ENCODE assay signal across 8 mouse cellular contexts in genomic region chr2:75703375-75704181, GRCm38 (mm10). TPM values are rescaled to one million over a fixed set of nuclear protein-coding genes. Genes with fewer than 3 reads are reported as not detected.
DNase-seq lines count a peak whose midpoint lies in the region; ATAC-seq lines count a peak whose summit lies in the region.

No protein-coding gene starts in this region.

- no peaks in the 10 kb centered on the region for H3K9me3 ChIP-seq in forebrain, embryonic 10.5 days
- H3K9me3 ChIP-seq in heart, embryonic 15.5 days (replicated peaks), result no peaks in the 10 kb centered on the region
- H3K9me3 ChIP-seq in liver, embryonic 15.5 days (replicated peaks), result no peaks in the 10 kb centered on the region
- H3K9me3 ChIP-seq in neural tube, embryonic 12.5 days, result no peaks in the 10 kb centered on the region

- under 1% methylated on average over 62 of the region's 62 CpGs for WGBS in forebrain, embryonic 10.5 days
- under 1% methylated on average over 62 of the region's 62 CpGs for WGBS in heart, embryonic 15.5 days
- WGBS in liver, embryonic 15.5 days (ENCODE audit: insufficient replicate concordance), result under 1% methylated on average over 62 of the region's 62 CpGs
- WGBS in neural tube, embryonic 12.5 days, result under 1% methylated on average over 62 of the region's 62 CpGs

- no peaks in the 10 kb centered on the region for H3K36me3 ChIP-seq in forebrain, embryonic 10.5 days (replicated peaks)
- H3K36me3 ChIP-seq in heart, embryonic 15.5 days, result no peaks in the 10 kb centered on the region
- peaks cover 20% of the 10 kb centered on the region for H3K36me3 ChIP-seq in liver, embryonic 15.5 days (replicated peaks)
- no peaks in the 10 kb centered on the region for H3K36me3 ChIP-seq in neural tube, embryonic 12.5 days

- H3K4me3 ChIP-seq in forebrain, embryonic 10.5 days, result peak overlapping the region; percentile 78
- H3K4me3 ChIP-seq in heart, embryonic 15.5 days, result peak overlapping the region; percentile 92
- H3K4me3 ChIP-seq in liver, embryonic 15.5 days (replicated peaks), result peak overlapping the region; percentile 96
- peak overlapping the region; percentile 57 for H3K4me3 ChIP-seq in neural tube, embryonic 12.5 days

- peak; percentile 79 for DNase-seq in c-Kit-negative CD71-positive TER-119-positive erythroid progenitor cells, embryonic 14.5 days (ENCODE audit: low read depth, low spot score)
- DNase-seq in forebrain, embryonic 10.5 days (ENCODE audit: extremely low spot score, low spot score), result peak; percentile 92
- peak; percentile 98 for DNase-seq in kidney, postnatal 25 days
- DNase-seq in telencephalon, adult 2 months (ENCODE audit: low read depth, low spot score), result peak; percentile 68

- peak overlapping the region; percentile 93 for H3K9ac ChIP-seq in heart, embryonic 15.5 days
- H3K9ac ChIP-seq in liver, embryonic 15.5 days, result peak overlapping the region; percentile 99
- peak overlapping the region; percentile 75 for H3K9ac ChIP-seq in neural tube, embryonic 12.5 days

- peak overlapping the region; percentile 89 for H3K4me2 ChIP-seq in heart, embryonic 15.5 days
- peak overlapping the region; percentile 94 for H3K4me2 ChIP-seq in liver, embryonic 15.5 days
- peak overlapping the region; percentile 85 for H3K4me2 ChIP-seq in neural tube, embryonic 12.5 days (replicated peaks)

- H3K4me1 ChIP-seq in forebrain, embryonic 10.5 days, result peaks cover 80% of the 10 kb centered on the region
- H3K4me1 ChIP-seq in heart, embryonic 15.5 days (replicated peaks), result peaks cover 50% of the 10 kb centered on the region
- peaks cover 75% of the 10 kb centered on the region for H3K4me1 ChIP-seq in liver, embryonic 15.5 days (replicated peaks)
- H3K4me1 ChIP-seq in neural tube, embryonic 12.5 days, result peaks cover 12% of the 10 kb centered on the region

- H3K27me3 ChIP-seq in forebrain, embryonic 10.5 days (ENCODE audit: poor library complexity, severe bottlenecking), result no peaks in the 10 kb centered on the region
- H3K27me3 ChIP-seq in heart, embryonic 15.5 days, result no peaks in the 10 kb centered on the region
- no peaks in the 10 kb centered on the region for H3K27me3 ChIP-seq in liver, embryonic 15.5 days
- no peaks in the 10 kb centered on the region for H3K27me3 ChIP-seq in neural tube, embryonic 12.5 days (replicated peaks)

- peak; percentile 69 for ATAC-seq in CD4-positive, CD25-positive, alpha-beta regulatory T cell, adult 4 months
- peak; percentile 64 for ATAC-seq in heart, embryonic 15.5 days (replicated peaks; ENCODE audit: insufficient number of reproducible peaks, insufficient read depth, low FRiP score, low read depth)
- peak; percentile 55 for ATAC-seq in liver, embryonic 15.5 days (ENCODE audit: insufficient read depth)
- peak; percentile 83 for ATAC-seq in neural tube, embryonic 12.5 days (ENCODE audit: low FRiP score, low read depth)

- peak overlapping the region; percentile 97 for H3K27ac ChIP-seq in forebrain, embryonic 10.5 days
- peak overlapping the region; percentile 99 for H3K27ac ChIP-seq in heart, embryonic 15.5 days
- peak overlapping the region; percentile 100 for H3K27ac ChIP-seq in liver, embryonic 15.5 days (replicated peaks)
- H3K27ac ChIP-seq in neural tube, embryonic 12.5 days, result peak overlapping the region; percentile 72

RNA-seq across cellular contexts. Expression of gene Nfe2l2, which starts 0.9 kb away (rescaled TPM):
- 10 to 100 TPM; 41.7 to 45.5 TPM for polyA plus RNA-seq in CD4-positive, CD25-positive, alpha-beta regulatory T cell, adult 4 months (2017; shearing (Covaris generic))
- polyA plus RNA-seq in forebrain, embryonic 10.5 days (2016; fragmentation: Nextera tagmentation; extraction: Ambion mirVana), result 23.8 and 26.5 TPM in 2 replicates
- 49.4 and 52.0 TPM in 2 replicates for polyA plus RNA-seq in heart, embryonic 15.5 days (2015; fragmentation: Nextera tagmentation; extraction: Ambion mirVana)
- polyA plus RNA-seq in liver, embryonic 15.5 days (2015; fragmentation: Nextera tagmentation; extraction: Ambion mirVana), result 37.1 and 40.7 TPM in 2 replicates
- polyA plus RNA-seq in neural tube, embryonic 12.5 days (2016; fragmentation: Nextera tagmentation; extraction: Ambion mirVana), result 18.2 and 20.9 TPM in 2 replicates

RNA-seq across cellular contexts. Expression of gene Hnrnpa3, which starts 44.5 kb away (rescaled TPM):
- 100 to 1,000 TPM; 113 to 198 TPM for polyA plus RNA-seq in CD4-positive, CD25-positive, alpha-beta regulatory T cell, adult 4 months (2017; shearing (Covaris generic))
- 405 and 428 TPM in 2 replicates for polyA plus RNA-seq in forebrain, embryonic 10.5 days (2016; fragmentation: Nextera tagmentation; extraction: Ambion mirVana)
- 170 and 171 TPM in 2 replicates for polyA plus RNA-seq in heart, embryonic 15.5 days (2015; fragmentation: Nextera tagmentation; extraction: Ambion mirVana)
- 96.7 and 101 TPM in 2 replicates for polyA plus RNA-seq in liver, embryonic 15.5 days (2015; fragmentation: Nextera tagmentation; extraction: Ambion mirVana)
- polyA plus RNA-seq in neural tube, embryonic 12.5 days (2016; fragmentation: Nextera tagmentation; extraction: Ambion mirVana), result 334 and 350 TPM in 2 replicates

Comparison
In these comparisons a context has a peak if more than half of its experiments do, and no peak if none do; other contexts are left out.
1. Peak in every context shown above with its lines: DNase-seq, ATAC-seq, H3K4me3 ChIP-seq and H3K27ac ChIP-seq.